20 mouse cellular contexts compared by ENCODE assay signal in genomic region chr16:52008471-52008870, GRCm38 (mm10). TPM values are rescaled to one million over a fixed set of nuclear protein-coding genes. Genes with fewer than 3 reads are reported as not detected.
A peak's percentile ranks its signal among the peaks of the same experiment; 100 is the strongest.
DNase-seq lines count a peak whose midpoint lies in the region; ATAC-seq lines count a peak whose summit lies in the region.
"Had no signal": no experiment of that assay in that cellular context is flagged by ENCODE, and none has a peak within 500 bp of the region (broad histone marks: within the 10 kb centered on the region; RNA-seq: fewer than 3 reads in every experiment).

No protein-coding gene starts in this region.

- no peaks in the 10 kb centered on the region for H3K27me3 ChIP-seq in midbrain, embryonic 11.5 days (ENCODE audit: control insufficient read depth, insufficient read depth, low read length)
- H3K27me3 ChIP-seq in midbrain, embryonic 14.5 days (ENCODE audit: control insufficient read depth, insufficient read depth, low read length) = no peaks in the 10 kb centered on the region
- H3K27me3 ChIP-seq in kidney, embryonic 14.5 days (ENCODE audit: control insufficient read depth, insufficient read depth, low read length) = no peaks in the 10 kb centered on the region
- H3K27me3 ChIP-seq: embryonic facial prominence, embryonic 13.5 days; hindbrain, embryonic 15.5 days; limb, embryonic 12.5 days; liver, embryonic 15.5 days; midbrain, embryonic 13.5 days; stomach, embryonic 15.5 days had no signal

- H3K9me3 ChIP-seq in midbrain, embryonic 11.5 days (ENCODE audit: control insufficient read depth, low read length) = no peaks in the 10 kb centered on the region
- H3K9me3 ChIP-seq in midbrain, embryonic 14.5 days (ENCODE audit: control insufficient read depth, low read length) = no peaks in the 10 kb centered on the region
- H3K9me3 ChIP-seq in kidney, embryonic 14.5 days (ENCODE audit: control insufficient read depth, low read length) = no peaks in the 10 kb centered on the region
- H3K9me3 ChIP-seq: embryonic facial prominence, embryonic 13.5 days; forebrain, embryonic 10.5 days; hindbrain, embryonic 15.5 days; limb, embryonic 12.5 days; liver, embryonic 15.5 days; midbrain, embryonic 13.5 days; stomach, embryonic 15.5 days had no signal

- H3K36me3 ChIP-seq in midbrain, embryonic 11.5 days (ENCODE audit: control insufficient read depth, insufficient read depth, low read length) = no peaks in the 10 kb centered on the region
- no peaks in the 10 kb centered on the region for H3K36me3 ChIP-seq in midbrain, embryonic 14.5 days (ENCODE audit: control insufficient read depth, insufficient read depth, low read length)
- no peaks in the 10 kb centered on the region for H3K36me3 ChIP-seq in kidney, embryonic 14.5 days (ENCODE audit: control insufficient read depth, insufficient read depth, low read length)
- H3K36me3 ChIP-seq: embryonic facial prominence, embryonic 13.5 days; forebrain, embryonic 10.5 days; hindbrain, embryonic 15.5 days; limb, embryonic 12.5 days; liver, embryonic 15.5 days; midbrain, embryonic 13.5 days; stomach, embryonic 15.5 days had no signal

- peak; percentile 17 to 31 for DNase-seq in heart, adult 9 months (ENCODE audit: low spot score in 2 of 2)
- no peak for DNase-seq in heart, postnatal 36 days
- DNase-seq in midbrain, embryonic 11.5 days (ENCODE audit: low spot score, missing footprints) = peak; percentile 76
- no peak for DNase-seq in midbrain, embryonic 14.5 days
- no peak for DNase-seq in right cerebral cortex, postnatal 14 days
- DNase-seq in left cerebral cortex, postnatal 14 days (ENCODE audit: low spot score in 2 of 2) = no peak
- DNase-seq: cerebellum, adult 11-12 months; cerebellum, postnatal 36 days; layer of hippocampus, postnatal 36 days; lung, postnatal 36 days; right cerebral cortex, adult 18-20 months; spleen, adult 18-20 months had no signal

- H3K4me3 ChIP-seq in midbrain, embryonic 11.5 days (ENCODE audit: low read depth, low read length) = no peak overlapping the region
- H3K4me3 ChIP-seq in midbrain, embryonic 14.5 days (replicated peaks; ENCODE audit: low read depth, low read length) = no peak overlapping the region
- no peak overlapping the region for H3K4me3 ChIP-seq in kidney, embryonic 14.5 days (ENCODE audit: low read length)
- H3K4me3 ChIP-seq: embryonic facial prominence, embryonic 13.5 days; forebrain, embryonic 10.5 days; hindbrain, embryonic 15.5 days; limb, embryonic 12.5 days; liver, embryonic 15.5 days; midbrain, embryonic 13.5 days; stomach, embryonic 15.5 days had no signal

- intact Hi-C loops in heart, postnatal 36 days (cut with DNase I) = no loop called here
- intact Hi-C loops in left cerebral cortex, postnatal 14 days (cut with DNase I) = no loop called here

- no peak overlapping the region for H3K9ac ChIP-seq in midbrain, embryonic 11.5 days (ENCODE audit: low read length)
- H3K9ac ChIP-seq in midbrain, embryonic 14.5 days (replicated peaks; ENCODE audit: low read length) = no peak overlapping the region
- no peak overlapping the region for H3K9ac ChIP-seq in kidney, embryonic 14.5 days (ENCODE audit: low read depth, low read length)
- H3K9ac ChIP-seq: embryonic facial prominence, embryonic 13.5 days; hindbrain, embryonic 15.5 days; limb, embryonic 12.5 days; liver, embryonic 15.5 days; midbrain, embryonic 13.5 days; stomach, embryonic 15.5 days had no signal

- no peak for ATAC-seq in midbrain, embryonic 11.5 days (ENCODE audit: low FRiP score)
- ATAC-seq in midbrain, embryonic 14.5 days (ENCODE audit: low FRiP score, low TSS enrichment) = no peak
- peak; percentile 60; the same call in 1 of the 2 replicates for ATAC-seq in kidney, embryonic 14.5 days (ENCODE audit: low FRiP score, low TSS enrichment)
- ATAC-seq: midbrain, embryonic 13.5 days had no signal

- WGBS in midbrain, embryonic 11.5 days = 93% methylated on average over 2 of the region's 2 CpGs
- WGBS in midbrain, embryonic 14.5 days = 90% methylated on average over 2 of the region's 2 CpGs
- 43% methylated on average over 2 of the region's 2 CpGs for WGBS in kidney, embryonic 14.5 days

- H3K4me2 ChIP-seq in midbrain, embryonic 11.5 days = no peak overlapping the region
- H3K4me2 ChIP-seq in midbrain, embryonic 14.5 days (ENCODE audit: low read length) = no peak overlapping the region
- H3K4me2 ChIP-seq in kidney, embryonic 14.5 days (replicated peaks; ENCODE audit: low read depth, low read length) = no peak overlapping the region
- H3K4me2 ChIP-seq: embryonic facial prominence, embryonic 13.5 days; hindbrain, embryonic 15.5 days; limb, embryonic 12.5 days; liver, embryonic 15.5 days; midbrain, embryonic 13.5 days; stomach, embryonic 15.5 days had no signal

- no peaks in the 10 kb centered on the region for H3K4me1 ChIP-seq in midbrain, embryonic 11.5 days (ENCODE audit: control insufficient read depth, insufficient read depth, low read length)
- H3K4me1 ChIP-seq in midbrain, embryonic 14.5 days (ENCODE audit: control insufficient read depth, insufficient read depth, low read length) = no peaks in the 10 kb centered on the region
- H3K4me1 ChIP-seq in kidney, embryonic 14.5 days (ENCODE audit: control insufficient read depth, insufficient read depth, low read length) = no peaks in the 10 kb centered on the region
- H3K4me1 ChIP-seq: embryonic facial prominence, embryonic 13.5 days; forebrain, embryonic 10.5 days; hindbrain, embryonic 15.5 days; limb, embryonic 12.5 days; liver, embryonic 15.5 days; midbrain, embryonic 13.5 days; stomach, embryonic 15.5 days had no signal

- no peak overlapping the region for H3K27ac ChIP-seq in midbrain, embryonic 11.5 days (ENCODE audit: low read depth, low read length)
- no peak overlapping the region for H3K27ac ChIP-seq in midbrain, embryonic 14.5 days (replicated peaks; ENCODE audit: low read depth, low read length)
- no peak overlapping the region for H3K27ac ChIP-seq in kidney, embryonic 14.5 days (ENCODE audit: low read depth, low read length)
- H3K27ac ChIP-seq: embryonic facial prominence, embryonic 13.5 days; forebrain, embryonic 10.5 days; hindbrain, embryonic 15.5 days; limb, embryonic 12.5 days; liver, embryonic 15.5 days; midbrain, embryonic 13.5 days; stomach, embryonic 15.5 days had no signal

RNA-seq across cellular contexts. Expression of gene Cblb, which starts 22.6 kb away (rescaled TPM):
- total RNA-seq in heart, postnatal 36 days (2021) = 10 to 100 TPM; 15.6 to 18.1 TPM
- polyA plus RNA-seq in midbrain, embryonic 11.5 days (2014; fragmentation: Nextera tagmentation; extraction: Ambion mirVana) = 38.6 and 46.5 TPM in 2 replicates
- polyA plus RNA-seq in midbrain, embryonic 14.5 days (2014; fragmentation: Nextera tagmentation; extraction: Ambion mirVana) = 12.7 and 19.4 TPM in 2 replicates
- polyA plus RNA-seq in kidney, embryonic 14.5 days (2014; fragmentation: Nextera tagmentation; extraction: Ambion mirVana) = 13.9 and 27.2 TPM in 2 replicates
- 10 to 100 TPM; 20.2 TPM for total RNA-seq in left cerebral cortex, postnatal 14 days (2021)

Comparison
In these comparisons a context has a peak if more than half of its experiments do, and no peak if none do; other contexts are left out.
1. DNase-seq: peak in heart, adult 9 months (2 of 2) and midbrain, embryonic 11.5 days (single experiment); none in heart, postnatal 36 days (0 of 2), midbrain, embryonic 14.5 days (single experiment), right cerebral cortex, postnatal 14 days (single experiment) and left cerebral cortex, postnatal 14 days (0 of 2).